9 mouse cellular contexts compared by ENCODE assay signal in the genomic region with DNA sequence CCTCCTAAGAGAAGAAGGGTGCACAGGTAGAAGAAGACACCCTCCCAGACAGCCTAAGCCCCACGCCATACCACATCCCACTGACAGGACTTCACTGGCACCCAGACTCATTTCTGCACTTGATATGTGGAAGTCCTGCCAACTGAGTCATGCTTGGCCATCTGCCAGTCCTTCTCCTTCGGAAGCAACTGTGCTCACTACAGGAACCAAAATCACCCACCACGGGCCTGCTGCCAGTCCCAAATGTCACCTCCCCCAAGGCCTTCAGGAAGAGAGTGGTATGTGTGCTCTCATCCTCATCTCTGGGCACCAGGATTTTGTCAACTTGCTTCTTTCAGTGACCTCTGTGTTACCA. TPM values are rescaled to one million over a fixed set of nuclear protein-coding genes. Genes with fewer than 3 reads are reported as not detected.
DNase-seq lines count a peak whose midpoint lies in the region; ATAC-seq lines count a peak whose summit lies in the region.
"Had no signal": no experiment of that assay in that cellular context is flagged by ENCODE, and none has a peak within 500 bp of the region (broad histone marks: within the 10 kb centered on the region; RNA-seq: fewer than 3 reads in every experiment).

No protein-coding gene starts in this region.

- no peak overlapping the region for H3K27ac ChIP-seq in forebrain, embryonic 16.5 days (ENCODE audit: low read length)
- H3K27ac ChIP-seq in heart, embryonic 15.5 days, result peak overlapping the region; percentile 64
- H3K27ac ChIP-seq: kidney, postnatal 0 days had no signal

- H3K4me1 ChIP-seq in forebrain, embryonic 16.5 days (replicated peaks; ENCODE audit: control insufficient read depth, insufficient read depth, low read length), result peaks cover 8% of the 10 kb centered on the region
- H3K4me1 ChIP-seq in heart, embryonic 15.5 days (replicated peaks), result peaks cover 41% of the 10 kb centered on the region

- no peaks in the 10 kb centered on the region for H3K36me3 ChIP-seq in forebrain, embryonic 16.5 days (ENCODE audit: control insufficient read depth, insufficient read depth)
- no peaks in the 10 kb centered on the region for H3K36me3 ChIP-seq in heart, embryonic 15.5 days

- peak; percentile 60 for DNase-seq in ovary, adult 18-20 months (ENCODE audit: low spot score)
- DNase-seq in ovary, postnatal 10 days (ENCODE audit: low spot score), result no peak
- DNase-seq in left cerebral cortex, adult 11 months (ENCODE audit: low spot score), result peak; percentile 80
- DNase-seq in urinary bladder, postnatal 25 days (ENCODE audit: low spot score), result peak; percentile 48
- no peak for DNase-seq in B cell, adult 2 months

- no peak overlapping the region for H3K9ac ChIP-seq in forebrain, embryonic 16.5 days (replicated peaks; ENCODE audit: low read depth, low read length)
- H3K9ac ChIP-seq in heart, embryonic 15.5 days, result no peak overlapping the region

- WGBS in forebrain, embryonic 16.5 days, result 33% methylated on average over 3 of the region's 3 CpGs
- WGBS in heart, embryonic 15.5 days, result 15% methylated on average over 3 of the region's 3 CpGs

- H3K27me3 ChIP-seq in forebrain, embryonic 16.5 days (replicated peaks; ENCODE audit: control insufficient read depth, insufficient read depth, low read length), result no peaks in the 10 kb centered on the region
- H3K27me3 ChIP-seq in heart, embryonic 15.5 days, result no peaks in the 10 kb centered on the region

- H3K4me3 ChIP-seq in forebrain, embryonic 16.5 days (replicated peaks; ENCODE audit: low read length), result no peak overlapping the region
- H3K4me3 ChIP-seq in heart, embryonic 15.5 days, result no peak overlapping the region

- no peak overlapping the region for H3K4me2 ChIP-seq in forebrain, embryonic 16.5 days (ENCODE audit: low read length)
- no peak overlapping the region for H3K4me2 ChIP-seq in heart, embryonic 15.5 days

- peak; percentile 76 for ATAC-seq in forebrain, embryonic 16.5 days
- peak; percentile 83 for ATAC-seq in heart, embryonic 15.5 days (replicated peaks; ENCODE audit: insufficient number of reproducible peaks, insufficient read depth, low FRiP score, low read depth)
- ATAC-seq in megakaryocyte-erythroid progenitor cell, adult 5-6 weeks (replicated peaks; ENCODE audit: low FRiP score, low TSS enrichment, poor library complexity, severe bottlenecking), result peak; percentile 60

- H3K9me3 ChIP-seq in forebrain, embryonic 16.5 days (ENCODE audit: control insufficient read depth, low read length), result no peaks in the 10 kb centered on the region
- H3K9me3 ChIP-seq in heart, embryonic 15.5 days (replicated peaks), result no peaks in the 10 kb centered on the region

RNA-seq across cellular contexts. Expression of a gene that starts 34.7 kb away (rescaled TPM):
- 20.9 and 26.9 TPM in 2 replicates for polyA plus RNA-seq in forebrain, embryonic 16.5 days (2015; fragmentation: Nextera tagmentation; extraction: Ambion mirVana)
- 13.7 and 16.4 TPM in 2 replicates for polyA plus RNA-seq in heart, embryonic 15.5 days (2015; fragmentation: Nextera tagmentation; extraction: Ambion mirVana)
- 1.5 TPM in 2 replicates for total RNA-seq in megakaryocyte-erythroid progenitor cell, adult 5-6 weeks (2014; fragmentation: Nextera tagmentation)
- 2.5 TPM in 1 of 2 replicates, not detected in the other for total RNA-seq in megakaryocyte-erythroid progenitor cell, adult 5-6 weeks (2017)

Comparison
In these comparisons a context has a peak if more than half of its experiments do, and no peak if none do; other contexts are left out.
1. DNase-seq: peak in ovary, adult 18-20 months (single experiment), left cerebral cortex, adult 11 months (single experiment) and urinary bladder, postnatal 25 days (single experiment); none in ovary, postnatal 10 days (single experiment) and B cell, adult 2 months (0 of 2).
2. Peak in every context shown above with its lines, with median percentiles within 50 percentile points of each other: ATAC-seq.